Mouse (Mus musculus) forebrain, embryonic 12.5 days (tissue): Measurements from ENCODE around the gene Atg7. TPM values are rescaled to one million over a fixed set of nuclear protein-coding genes. Genes with fewer than 3 reads are reported as not detected.

Source experiments
- ATAC-seq: fragments of 200-750 bp; cut with Nextera tagmentation; 2 replicates; pipeline ENCODE4 v1.8.0; 2017; ENCODE audit warnings: moderate TSS enrichment; ENCODE audit not compliant: low FRiP score
- H3K27ac ChIP-seq: fragments of 300-500 bp; sonication (generic); 2 replicates; pipeline ENCODE4 v1.5.1; 2016; ENCODE audit warnings: mild to moderate bottlenecking
- H3K27me3 ChIP-seq: fragments of 300-500 bp; sonication (generic); 2 replicates; pipeline ENCODE4 v1.6.1; 2016; ENCODE audit warnings: mild to moderate bottlenecking
- H3K36me3 ChIP-seq: fragments of 300-500 bp; sonication (generic); replicated peaks from 2 replicates; pipeline ENCODE4 v1.6.1; 2016; ENCODE audit warnings: mild to moderate bottlenecking
- H3K4me1 ChIP-seq: fragments of 300-500 bp; sonication (generic); 2 replicates; pipeline ENCODE4 v1.6.1; 2016
- H3K4me2 ChIP-seq: fragments of 300-500 bp; sonication (generic); 2 replicates; pipeline ENCODE4 v1.6.1; 2016; ENCODE audit warnings: mild to moderate bottlenecking, moderate library complexity
- H3K4me3 ChIP-seq: fragments of 300-500 bp; sonication (generic); replicated peaks from 2 replicates; pipeline ENCODE4 v1.5.1; 2016; ENCODE audit warnings: mild to moderate bottlenecking
- H3K9ac ChIP-seq: fragments of 300-500 bp; sonication (generic); 2 replicates; pipeline ENCODE4 v1.6.1; 2016; ENCODE audit warnings: mild to moderate bottlenecking
- H3K9me3 ChIP-seq: fragments of 300-500 bp; sonication (generic); 2 replicates; pipeline ENCODE4 v1.6.1; 2016
- WGBS: fragments of 180-500 bp; shearing (Covaris S2); methylation state at CpG from one replicate; pipeline ENCODE4 v1.1.7; 2016; 5-methylcytosine and 5-hydroxymethylcytosine counted together
- polyA plus RNA-seq: library from polyadenylated mRNA; unstranded; fragments of >200 nt; fragmentation: Nextera tagmentation; extraction: Ambion mirVana; gene quantifications from 2 replicates; pipeline ENCODE4 v1.2.1, GENCODE M21; 2016

Gene Atg7
- polyA plus RNA-seq, 1 experiment from 2014 or later: 19.9 TPM

- no peak overlapping the region for H3K4me2 ChIP-seq
- 85% methylated on average over 6 of the region's 6 CpGs for WGBS
- no peak overlapping the region for H3K9ac ChIP-seq
- no peaks in the 10 kb centered on the region for H3K9me3 ChIP-seq
- H3K27me3 ChIP-seq: no peaks in the 10 kb centered on the region
- H3K4me3 ChIP-seq: no peak overlapping the region
- H3K4me1 ChIP-seq: peaks cover 6% of the 10 kb centered on the region; the same call in 1 of the 2 replicates
- ATAC-seq: no peak
- no peaks in the 10 kb centered on the region for H3K36me3 ChIP-seq
- no peak overlapping the region for H3K27ac ChIP-seq
These were observed 48.6 kb downstream of the Atg7 start for GRCm38 (mm10) chr6:114691530-114691929.

GRCm38 (mm10) chr6:114692691-114693090 is 49.8 kb downstream of the Atg7 start:
- Histone ChIP-seq H3K9ac (no peak overlapping the region), H3K9me3 (no peaks in the 10 kb centered on the region), H3K4me1 (peaks cover 6% of the 10 kb centered on the region; the same call in 1 of the 2 replicates), H3K27me3 (no peaks in the 10 kb centered on the region), H3K27ac (peak overlapping the region; percentile 62; the same call in 1 of the 2 replicates), H3K4me2 (no peak overlapping the region), H3K36me3 (no peaks in the 10 kb centered on the region), H3K4me3 (no peak overlapping the region)
- WGBS: 87% methylated on average over 10 of the region's 10 CpGs
- ATAC-seq: no peak

- Histone ChIP-seq H3K9ac (no peak overlapping the region), H3K36me3 (no peaks in the 10 kb centered on the region; the same call in 1 of the 2 replicates), H3K27me3 (no peaks in the 10 kb centered on the region), H3K4me2 (no peak overlapping the region), H3K4me3 (no peak overlapping the region), H3K27ac (no peak overlapping the region), H3K4me1 (0 out of 2 replicates have a peak, but pooled peaks cover under 1% of the 10 kb centered on the region), H3K9me3 (0 out of 2 replicates have a peak, but pooled peaks cover 4% of the 10 kb centered on the region)
- peak; percentile 36; the same call in 1 of the 2 replicates for ATAC-seq
- 48% methylated on average over 9 of the region's 9 CpGs for WGBS
These were observed 55.0 kb downstream of the Atg7 start for GRCm38 (mm10) chr6:114697646-114698490.

- Histone ChIP-seq H3K27me3 (no peaks in the 10 kb centered on the region), H3K9me3 (0 out of 2 replicates have a peak, but pooled peaks cover 4% of the 10 kb centered on the region), H3K36me3 (no peaks in the 10 kb centered on the region; the same call in 1 of the 2 replicates), H3K4me1 (no peaks in the 10 kb centered on the region), H3K4me3 (no peak overlapping the region), H3K4me2 (no peak overlapping the region), H3K9ac (no peak overlapping the region), H3K27ac (no peak overlapping the region)
- WGBS: 63% methylated on average over 5 of the region's 5 CpGs
- ATAC-seq: no peak
These were observed 55.7 kb downstream of the Atg7 start for GRCm38 (mm10) chr6:114698578-114698977.

- H3K27ac ChIP-seq: no peak overlapping the region
- no peaks in the 10 kb centered on the region for H3K27me3 ChIP-seq
- H3K9me3 ChIP-seq: 0 out of 2 replicates have a peak, but pooled peaks cover 4% of the 10 kb centered on the region
- 78% methylated on average over 3 of the region's 3 CpGs for WGBS
- H3K4me3 ChIP-seq: no peak overlapping the region
- no peak overlapping the region for H3K4me2 ChIP-seq
- no peaks in the 10 kb centered on the region; the same call in 1 of the 2 replicates for H3K36me3 ChIP-seq
- H3K9ac ChIP-seq: no peak overlapping the region
- H3K4me1 ChIP-seq: no peaks in the 10 kb centered on the region
- no peak for ATAC-seq
These were observed 57.8 kb downstream of the Atg7 start for GRCm38 (mm10) chr6:114700704-114701103.

- Histone ChIP-seq H3K4me3 (no peak overlapping the region), H3K4me1 (no peaks in the 10 kb centered on the region; the same call in 1 of the 2 replicates), H3K27me3 (no peaks in the 10 kb centered on the region), H3K27ac (no peak overlapping the region), H3K9ac (no peak overlapping the region), H3K36me3 (no peaks in the 10 kb centered on the region; the same call in 1 of the 2 replicates), H3K9me3 (no peaks in the 10 kb centered on the region), H3K4me2 (no peak overlapping the region)
- no peak for ATAC-seq
- 83% methylated on average over 3 of the region's 3 CpGs for WGBS
These were observed 64.1 kb downstream of the Atg7 start for GRCm38 (mm10) chr6:114707032-114707431.

- Histone ChIP-seq H3K9ac (no peak overlapping the region), H3K9me3 (no peaks in the 10 kb centered on the region), H3K4me1 (peaks cover 26% of the 10 kb centered on the region), H3K4me3 (no peak overlapping the region), H3K27me3 (no peaks in the 10 kb centered on the region), H3K36me3 (no peaks in the 10 kb centered on the region), H3K4me2 (no peak overlapping the region), H3K27ac (no peak overlapping the region)
- ATAC-seq: no peak
- WGBS: 74% methylated on average over 4 of the region's 4 CpGs
These were observed 69.5 kb downstream of the Atg7 start for GRCm38 (mm10) chr6:114712242-114713050.

- Histone ChIP-seq H3K36me3 (no peaks in the 10 kb centered on the region), H3K9me3 (no peaks in the 10 kb centered on the region), H3K4me2 (no peak overlapping the region), H3K27me3 (no peaks in the 10 kb centered on the region), H3K4me3 (no peak overlapping the region), H3K9ac (no peak overlapping the region), H3K27ac (no peak overlapping the region), H3K4me1 (peaks cover 26% of the 10 kb centered on the region)
- ATAC-seq: no peak
- WGBS: 80% methylated on average over 3 of the region's 3 CpGs
These were observed 70.6 kb downstream of the Atg7 start for GRCm38 (mm10) chr6:114713538-114713937.

GRCm38 (mm10) chr6:114714654-114715053 is 71.8 kb downstream of the Atg7 start:
- H3K4me2 ChIP-seq: no peak overlapping the region
- H3K27me3 ChIP-seq: no peaks in the 10 kb centered on the region
- 13% methylated on average over 5 of the region's 5 CpGs for WGBS
- no peaks in the 10 kb centered on the region for H3K9me3 ChIP-seq
- no peak; the same call in 1 of the 2 replicates for ATAC-seq
- H3K36me3 ChIP-seq: no peaks in the 10 kb centered on the region
- H3K27ac ChIP-seq: peak overlapping the region; percentile 37; the same call in 1 of the 2 replicates
- H3K9ac ChIP-seq: no peak overlapping the region
- H3K4me3 ChIP-seq: no peak overlapping the region
- H3K4me1 ChIP-seq: peaks cover 35% of the 10 kb centered on the region

GRCm38 (mm10) chr6:114715289-114716030 is 72.6 kb downstream of the Atg7 start:
- Histone ChIP-seq H3K9ac (no peak overlapping the region), H3K27me3 (no peaks in the 10 kb centered on the region), H3K4me1 (peaks cover 35% of the 10 kb centered on the region), H3K4me3 (no peak overlapping the region), H3K9me3 (no peaks in the 10 kb centered on the region), H3K4me2 (no peak overlapping the region), H3K27ac (peak overlapping the region; percentile 80), H3K36me3 (no peaks in the 10 kb centered on the region)
- WGBS: 56% methylated on average over 7 of the region's 7 CpGs
- ATAC-seq: peak; percentile 56

- Histone ChIP-seq H3K27me3 (no peaks in the 10 kb centered on the region), H3K9me3 (no peaks in the 10 kb centered on the region), H3K4me2 (no peak overlapping the region), H3K4me1 (peaks cover 31% of the 10 kb centered on the region), H3K4me3 (no peak overlapping the region), H3K36me3 (no peaks in the 10 kb centered on the region), H3K9ac (no peak overlapping the region), H3K27ac (no peak overlapping the region)
- ATAC-seq: no peak
- WGBS: 57% methylated on average over 5 of the region's 5 CpGs
These were observed 76.2 kb downstream of the Atg7 start for GRCm38 (mm10) chr6:114719100-114719499.

- Histone ChIP-seq H3K4me2 (no peak overlapping the region), H3K27ac (no peak overlapping the region), H3K36me3 (no peaks in the 10 kb centered on the region), H3K27me3 (no peaks in the 10 kb centered on the region), H3K9ac (no peak overlapping the region), H3K4me1 (peaks cover 30% of the 10 kb centered on the region), H3K9me3 (no peaks in the 10 kb centered on the region), H3K4me3 (no peak overlapping the region)
- no peak for ATAC-seq
- 89% methylated on average over 8 of the region's 8 CpGs for WGBS
These were observed 76.8 kb downstream of the Atg7 start for GRCm38 (mm10) chr6:114719665-114720064.
